Mouse (Mus musculus) C2C12 (cell line): ENCODE results near the gene Chl1. TPM values are rescaled to one million over a fixed set of nuclear protein-coding genes. Genes with fewer than 3 reads are reported as not detected.

ENCODE experiments used
- H3K27me3 ChIP-seq: one replicate; pipeline ENCODE4 v1.6.1; 2011; ENCODE audit not compliant: control insufficient read depth, insufficient read depth, insufficient read length
- H3K36me3 ChIP-seq: one replicate; pipeline ENCODE4 v1.6.1; 2011; ENCODE audit not compliant: control insufficient read depth, insufficient read depth
- H3K4me3 ChIP-seq: one replicate; pipeline ENCODE4 v1.5.1; 2011; ENCODE audit warnings: mild to moderate bottlenecking, control low read depth; ENCODE audit not compliant: poor library complexity, insufficient read depth, severe bottlenecking
- H3K79me2 ChIP-seq: one replicate; pipeline ENCODE4 v1.6.1; 2011; ENCODE audit not compliant: control insufficient read depth, insufficient read depth
- H3K79me3 ChIP-seq: one replicate; pipeline ENCODE4 v1.6.1; 2011; ENCODE audit warnings: low read depth, control low read depth
- H3ac ChIP-seq: one replicate; pipeline ENCODE3; 2011; ENCODE audit warnings: low read depth; ENCODE audit not compliant: control insufficient read depth, insufficient read length
- CEBPB ChIP-seq: IDR thresholded peaks from one replicate; pipeline ENCODE4 v1.6.1; 2011; ENCODE audit warnings: low read depth, mild to moderate bottlenecking, control low read depth, moderate library complexity
- CTCF ChIP-seq: IDR thresholded peaks from one replicate; pipeline ENCODE4 v1.5.1; 2011; ENCODE audit not compliant: control insufficient read depth, insufficient read depth, insufficient read length
- FOSL1 ChIP-seq: IDR thresholded peaks from one replicate; pipeline ENCODE4 v1.8.0; 2011; ENCODE audit warnings: mild to moderate bottlenecking, low read length; ENCODE audit not compliant: poor library complexity, insufficient read depth, severe bottlenecking
- MAX ChIP-seq: IDR thresholded peaks from one replicate; pipeline ENCODE4 v1.6.1; 2011; ENCODE audit warnings: mild to moderate bottlenecking, control low read depth
- MYOD1 ChIP-seq: IDR thresholded peaks from one replicate; pipeline ENCODE4 v1.6.1; 2011; ENCODE audit warnings: low read depth; ENCODE audit not compliant: control insufficient read depth, insufficient read length
- MYOG ChIP-seq: IDR thresholded peaks from one replicate; pipeline ENCODE4 v1.6.1; 2011; ENCODE audit not compliant: control insufficient read depth, insufficient read length; ENCODE audit errors: extremely low read depth
- USF1 ChIP-seq: IDR thresholded peaks from one replicate; pipeline ENCODE4 v1.6.1; 2011; ENCODE audit warnings: low read depth, mild to moderate bottlenecking, control low read depth, moderate library complexity
- long read RNA-seq, 2 experiments: library from polyadenylated mRNA; unstranded; transcript quantifications; one replicate each; pipeline ENCODE4 v2.0.0; 2019 to 2020
- polyA plus RNA-seq: library from polyadenylated mRNA; unstranded; fragments of >200 nt; fragmentation: generic; extraction: Trizol; gene quantifications from one replicate; pipeline ENCODE4 v1.2.1, GENCODE M21; 2012; ENCODE audit warnings: missing spikeins

The Chl1 gene
- not detected for polyA plus RNA-seq
- long read RNA-seq, experiment 1: 0 reads
- long read RNA-seq, experiment 2: 0 reads

- no peak within 1 kb of the TSS for H3K4me3 ChIP-seq
Observed at GRCm38 (mm10) chr6:103510392-103511289, at the start of gene Chl1. Gene Chl1, plus strand, starts transcription at chr6:103510586.

GRCm38 (mm10) chr6:103465479-103466080 is 44.8 kb upstream of the Chl1 start:
- H3K79me2 ChIP-seq: no peaks in the 10 kb centered on the region
- H3K27me3 ChIP-seq: no peaks in the 10 kb centered on the region
- no peak for TF ChIP-seq CTCF
- no peak for TF ChIP-seq CEBPB
- no peak for TF ChIP-seq MAX
- no peak for TF ChIP-seq MYOG
- no peaks in the 10 kb centered on the region for H3K79me3 ChIP-seq
- no peaks in the 10 kb centered on the region for H3K36me3 ChIP-seq
- H3K4me3 ChIP-seq: no peak overlapping the region
- H3ac ChIP-seq: no peak overlapping the region

More at GRCm38 (mm10) chr6:103510392-103511289, at the start of gene Chl1:
- no peaks in the 10 kb centered on the region for H3K79me3 ChIP-seq
- H3K27me3 ChIP-seq: no peaks in the 10 kb centered on the region
- H3K79me2 ChIP-seq: no peaks in the 10 kb centered on the region
- H3K36me3 ChIP-seq: no peaks in the 10 kb centered on the region
- TF ChIP-seq FOSL1 (no peak), MAX (no peak), MYOD1 (no peak), CEBPB (no peak), USF1 (no peak), MYOG (no peak), CTCF (no peak)
- no peak within 1 kb of the TSS for H3ac ChIP-seq

GRCm38 (mm10) chr6:103473316-103473715 is 37.1 kb upstream of the Chl1 start:
- no peaks in the 10 kb centered on the region for H3K79me3 ChIP-seq
- H3K27me3 ChIP-seq: no peaks in the 10 kb centered on the region
- H3K36me3 ChIP-seq: no peaks in the 10 kb centered on the region
- H3K4me3 ChIP-seq: no peak overlapping the region
- no peaks in the 10 kb centered on the region for H3K79me2 ChIP-seq
- H3ac ChIP-seq: no peak overlapping the region
- TF ChIP-seq MYOG (no peak), FOSL1 (no peak), USF1 (no peak), MYOD1 (no peak), CEBPB (no peak), MAX (no peak), CTCF (no peak)

- no peak for TF ChIP-seq MAX
- TF ChIP-seq CTCF: no peak
- TF ChIP-seq MYOD1: no peak
- TF ChIP-seq FOSL1: no peak
- no peak for TF ChIP-seq USF1
- TF ChIP-seq CEBPB: no peak
- TF ChIP-seq MYOG: no peak
- no peaks in the 10 kb centered on the region for H3K36me3 ChIP-seq
- H3K4me3 ChIP-seq: no peak overlapping the region
- H3ac ChIP-seq: no peak overlapping the region
- H3K27me3 ChIP-seq: no peaks in the 10 kb centered on the region
- H3K79me3 ChIP-seq: no peaks in the 10 kb centered on the region
- no peaks in the 10 kb centered on the region for H3K79me2 ChIP-seq
Observed at GRCm38 (mm10) chr6:103487199-103487598, 23.2 kb upstream of the Chl1 start.

- Histone ChIP-seq H3K79me2 (no peaks in the 10 kb centered on the region), H3K36me3 (no peaks in the 10 kb centered on the region), H3K79me3 (no peaks in the 10 kb centered on the region), H3K27me3 (no peaks in the 10 kb centered on the region), H3ac (no peak overlapping the region), H3K4me3 (no peak overlapping the region)
- no peak for TF ChIP-seq CTCF
- no peak for TF ChIP-seq MYOD1
- no peak for TF ChIP-seq CEBPB
- TF ChIP-seq USF1: no peak
- TF ChIP-seq FOSL1: no peak
- no peak for TF ChIP-seq MYOG
- TF ChIP-seq MAX: no peak
Observed at GRCm38 (mm10) chr6:103498404-103498803, 12.0 kb upstream of the Chl1 start.
